Mouse (Mus musculus): ENCODE data around the gene Pdzd9. TPM values are rescaled to one million over a fixed set of nuclear protein-coding genes. Genes with fewer than 3 reads are reported as not detected.
A peak's percentile ranks its signal among the peaks of the same experiment; 100 is the strongest.

The Pdzd9 gene
- polyA plus RNA-seq, 1 experiment from 2014 or later: 0.52 TPM

- Histone ChIP-seq H3K9ac (peak within 1 kb of the TSS; percentile 92), H3K36me3 (peaks cover 25% of the 10 kb centered on the region), H3K27me3 (no peaks in the 10 kb centered on the region), H3K4me1 (peaks cover 14% of the 10 kb centered on the region), H3K4me3 (replicated peaks) (peak within 1 kb of the TSS; percentile 97), H3K4me2 (peak within 1 kb of the TSS; percentile 77), H3K9me3 (replicated peaks) (no peaks in the 10 kb centered on the region), H3K27ac (peak within 1 kb of the TSS; percentile 97)
- ATAC-seq (replicated peaks; ENCODE audit: low FRiP score): peak; percentile 100
- under 1% methylated on average over 45 of the region's 45 CpGs for WGBS
Measured at GRCm38 (mm10) chr7:120634711-120635361, 35.3 kb downstream of the Pdzd9 start, which contains the start of gene Uqcrc2. TSS of gene Uqcrc2 (plus strand) at chr7:120635176.

- peak overlapping the region; percentile 92 for H3K9ac ChIP-seq
- peaks cover 20% of the 10 kb centered on the region for H3K36me3 ChIP-seq
- peak overlapping the region; percentile 97 for H3K4me3 ChIP-seq (replicated peaks)
- H3K4me2 ChIP-seq: peak overlapping the region; percentile 77
- 5% methylated on average over 9 of the region's 9 CpGs for WGBS
- H3K9me3 ChIP-seq (replicated peaks): no peaks in the 10 kb centered on the region
- peak overlapping the region; percentile 97 for H3K27ac ChIP-seq
- H3K4me1 ChIP-seq: peaks cover 14% of the 10 kb centered on the region
- peak; percentile 19; the same call in 1 of the 2 replicates for ATAC-seq (replicated peaks; ENCODE audit: low FRiP score)
- no peaks in the 10 kb centered on the region for H3K27me3 ChIP-seq
Measured at GRCm38 (mm10) chr7:120634301-120634700, 35.8 kb downstream of the Pdzd9 start.

- ATAC-seq (replicated peaks; ENCODE audit: low FRiP score): no peak
- no peaks in the 10 kb centered on the region for H3K9me3 ChIP-seq (replicated peaks)
Measured at GRCm38 (mm10) chr7:120632518-120632917, 37.6 kb downstream of the Pdzd9 start.

GRCm38 (mm10) chr7:120620841-120621240, 49.3 kb downstream of the Pdzd9 start:
- Histone ChIP-seq H3K27me3 (no peaks in the 10 kb centered on the region), H3K4me1 (no peaks in the 10 kb centered on the region), H3K27ac (no peak overlapping the region), H3K36me3 (no peaks in the 10 kb centered on the region), H3K4me3 (replicated peaks) (no peak overlapping the region), H3K4me2 (no peak overlapping the region), H3K9me3 (replicated peaks) (no peaks in the 10 kb centered on the region), H3K9ac (no peak overlapping the region)
- WGBS: 92% methylated on average over 9 of the region's 9 CpGs
- no peak for ATAC-seq (replicated peaks; ENCODE audit: low FRiP score)

More at GRCm38 (mm10) chr7:120632518-120632917, 37.6 kb downstream of the Pdzd9 start:
- Histone ChIP-seq H3K9ac (no peak overlapping the region), H3K4me3 (replicated peaks) (no peak overlapping the region), H3K27me3 (no peaks in the 10 kb centered on the region), H3K36me3 (peaks cover 4% of the 10 kb centered on the region; the same call in 1 of the 2 replicates), H3K4me2 (no peak overlapping the region), H3K27ac (no peak overlapping the region), H3K4me1 (peaks cover 14% of the 10 kb centered on the region)
- 64% methylated on average over 1 of the region's 1 CpGs for WGBS

DNA sequence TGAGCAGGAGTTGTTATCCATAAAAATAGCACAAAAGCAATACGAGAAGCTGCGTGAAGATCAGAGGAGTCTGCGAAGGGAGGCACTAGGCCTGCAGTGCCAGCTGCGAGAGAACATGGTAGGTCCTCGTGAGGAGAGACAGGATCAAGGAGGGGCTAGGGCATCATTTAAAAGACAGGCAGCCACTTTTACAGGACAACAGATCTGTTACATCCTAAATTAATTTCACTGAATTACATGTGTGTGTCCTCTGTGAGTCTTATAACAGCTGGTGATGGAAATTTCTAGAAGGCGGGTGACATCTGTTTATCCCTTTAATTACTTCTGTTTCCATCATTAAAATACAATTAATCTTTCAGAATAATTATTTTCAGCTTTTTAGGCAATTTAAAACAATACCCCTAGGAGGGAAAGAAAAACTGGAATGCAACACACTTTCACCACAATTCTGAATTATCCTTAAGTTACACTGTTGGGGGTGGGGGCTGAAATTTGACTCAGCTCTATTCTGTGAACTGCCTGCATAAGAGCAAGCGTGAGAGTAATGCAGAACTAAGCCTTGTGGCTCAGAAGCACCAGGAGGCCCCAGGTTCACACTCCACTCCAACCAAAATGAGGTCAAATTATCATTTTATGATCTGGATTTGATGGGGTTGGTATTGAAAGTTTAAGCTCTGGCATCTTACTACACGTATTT, 49.9 kb downstream of the Pdzd9 start:
- Histone ChIP-seq H3K4me2 (no peak overlapping the region), H3K9ac (no peak overlapping the region), H3K27ac (no peak overlapping the region), H3K4me1 (no peaks in the 10 kb centered on the region), H3K36me3 (no peaks in the 10 kb centered on the region), H3K27me3 (no peaks in the 10 kb centered on the region), H3K4me3 (replicated peaks) (no peak overlapping the region), H3K9me3 (replicated peaks) (no peaks in the 10 kb centered on the region)
- ATAC-seq (replicated peaks; ENCODE audit: low FRiP score): no peak
- WGBS: 68% methylated on average over 8 of the region's 8 CpGs

Other genes starting within 250 kb of the Pdzd9 start
- 241 and 250 TPM in 2 replicates for gene Uqcrc2, start 35.2 kb downstream of the Pdzd9 start, polyA plus RNA-seq (2015; fragmentation: Nextera tagmentation; extraction: Ambion mirVana)
- 12.3 and 13.3 TPM in 2 replicates for gene Mosmo, start 7.3 kb upstream of the Pdzd9 start, polyA plus RNA-seq (2015; fragmentation: Nextera tagmentation; extraction: Ambion mirVana)
- 0.10 and 0.17 TPM in 2 replicates for gene Vwa3a, start 69.0 kb upstream of the Pdzd9 start, polyA plus RNA-seq (2015; fragmentation: Nextera tagmentation; extraction: Ambion mirVana)
- not detected in 2 replicates for gene Gm5737, start 142.0 kb upstream of the Pdzd9 start, polyA plus RNA-seq (2015; fragmentation: Nextera tagmentation; extraction: Ambion mirVana)
- gene Eef2k, start 172.5 kb upstream of the Pdzd9 start, polyA plus RNA-seq (2015; fragmentation: Nextera tagmentation; extraction: Ambion mirVana): 23.8 and 27.6 TPM in 2 replicates
- gene Polr3e, start 247.4 kb upstream of the Pdzd9 start, polyA plus RNA-seq (2015; fragmentation: Nextera tagmentation; extraction: Ambion mirVana): 42.7 and 44.0 TPM in 2 replicates

Measured in kidney, embryonic 15.5 days (tissue).